Mouse (Mus musculus) frontal cortex, postnatal 10 days (tissue): ENCODE data around the gene Gm5294.
A peak's percentile ranks its signal among the peaks of the same experiment; 100 is the strongest.

ENCODE experiments used
- DNase-seq, 2 experiments: peaks; one replicate each; pipeline ENCODE4 v3.0.0; 2022; ENCODE audit warnings: low spot score in 2 of 2, mixed read lengths in 1 of 2

Gene Gm5294

GRCm38 (mm10) chr5:138819780-138820179 is at the start of gene Gm5294:
TSS of gene Gm5294 (plus strand) at chr5:138820080.
- DNase-seq, result no peak

DNA sequence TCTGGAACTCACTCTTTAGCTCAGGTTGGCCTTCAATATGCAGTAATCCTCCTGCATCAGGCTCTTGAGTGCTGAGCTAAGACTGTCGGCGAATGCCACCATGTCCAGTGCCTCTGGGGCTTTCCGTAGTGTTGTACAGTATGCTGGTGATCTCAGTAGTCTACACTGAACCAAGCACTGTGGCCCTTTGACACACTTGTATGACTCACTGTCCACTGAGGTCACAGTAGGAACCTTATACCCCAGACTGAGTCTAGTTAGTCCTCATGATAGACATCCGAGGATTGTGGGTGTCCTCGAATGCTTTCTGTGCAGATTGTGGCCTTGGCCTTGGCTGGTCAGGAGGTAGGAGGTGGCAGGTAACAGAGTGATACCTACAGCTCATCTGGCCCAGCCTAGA is 44.8 kb upstream of the Gm5294 start:
- DNase-seq, result no peak

- no peak for DNase-seq
These were observed 43.5 kb upstream of the Gm5294 start for GRCm38 (mm10) chr5:138776346-138776745.

GRCm38 (mm10) chr5:138778731-138779463 is 41.0 kb upstream of the Gm5294 start:
- no peak for DNase-seq

- DNase-seq, result no peak
These were observed 40.2 kb upstream of the Gm5294 start for GRCm38 (mm10) chr5:138779655-138780054.

DNA sequence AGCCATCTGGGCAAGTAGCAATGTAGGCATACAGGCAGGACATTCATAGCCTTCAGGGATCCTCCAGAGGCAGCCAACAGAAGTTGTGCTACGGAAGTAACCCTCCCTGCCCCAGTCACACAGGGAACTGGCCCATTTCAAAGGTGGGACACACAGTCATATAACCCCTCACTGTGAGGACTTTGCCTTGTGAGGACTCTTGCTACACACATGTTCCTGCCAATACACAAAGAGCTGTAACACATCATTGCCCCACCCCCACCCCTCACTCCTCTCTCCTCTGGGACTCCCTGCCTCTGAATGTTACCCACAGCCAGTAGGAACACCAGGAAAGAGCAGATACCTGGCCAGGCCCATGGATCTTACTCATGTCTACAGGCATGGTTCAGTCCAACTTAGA is 37.2 kb upstream of the Gm5294 start:
- DNase-seq, result no peak

DNA sequence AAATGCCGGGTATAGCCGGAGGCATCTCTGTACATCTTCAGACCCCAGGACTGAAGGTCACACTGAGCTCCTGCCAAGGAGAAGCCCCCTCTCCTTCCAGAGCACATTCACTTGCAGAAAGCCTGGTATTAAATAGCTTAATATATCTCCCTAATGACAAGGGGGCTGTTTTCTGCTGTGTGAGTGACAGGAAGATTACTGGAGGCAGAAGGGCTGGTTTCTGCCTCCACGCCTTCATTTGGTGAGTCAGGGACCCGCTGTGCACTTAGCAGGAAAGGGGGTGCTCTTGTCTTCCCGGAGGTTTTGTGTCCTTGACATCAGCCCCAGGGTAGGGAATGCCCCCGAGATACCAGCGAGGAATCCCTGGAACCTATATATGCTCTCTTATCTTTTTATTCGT is 36.7 kb upstream of the Gm5294 start:
- DNase-seq, result no peak

- DNase-seq, result no peak
These were observed 33.8 kb upstream of the Gm5294 start for GRCm38 (mm10) chr5:138785986-138786515.

- no peak for DNase-seq
These were observed 32.2 kb upstream of the Gm5294 start for GRCm38 (mm10) chr5:138787648-138788047.

- DNase-seq, result no peak
These were observed 31.2 kb upstream of the Gm5294 start for GRCm38 (mm10) chr5:138788481-138789211.

DNA sequence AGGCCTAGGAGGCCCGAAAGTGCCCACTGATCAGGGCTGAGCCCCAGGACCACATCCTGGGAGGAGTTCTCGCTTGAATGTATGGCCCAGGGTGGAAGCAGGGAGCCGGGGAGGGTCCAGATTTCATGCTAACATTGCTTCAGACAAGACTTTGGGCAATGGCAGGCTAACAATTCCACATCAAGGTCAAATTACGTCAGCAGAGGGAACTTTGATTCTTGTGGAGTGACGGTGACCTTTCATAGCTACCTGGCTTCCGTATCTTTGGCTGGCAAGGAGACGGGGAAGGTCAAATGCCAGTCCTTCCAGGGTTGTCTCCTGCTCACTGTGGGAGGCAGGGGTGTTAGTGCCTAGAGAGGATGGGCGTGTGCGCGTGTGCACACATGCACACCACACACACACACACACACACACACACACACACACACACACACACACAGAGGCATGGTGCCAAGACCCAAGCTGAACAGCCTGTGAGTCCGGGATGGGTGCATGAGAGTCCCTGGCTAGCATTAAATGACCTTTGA is 28.9 kb upstream of the Gm5294 start:
- no peak for DNase-seq

DNA sequence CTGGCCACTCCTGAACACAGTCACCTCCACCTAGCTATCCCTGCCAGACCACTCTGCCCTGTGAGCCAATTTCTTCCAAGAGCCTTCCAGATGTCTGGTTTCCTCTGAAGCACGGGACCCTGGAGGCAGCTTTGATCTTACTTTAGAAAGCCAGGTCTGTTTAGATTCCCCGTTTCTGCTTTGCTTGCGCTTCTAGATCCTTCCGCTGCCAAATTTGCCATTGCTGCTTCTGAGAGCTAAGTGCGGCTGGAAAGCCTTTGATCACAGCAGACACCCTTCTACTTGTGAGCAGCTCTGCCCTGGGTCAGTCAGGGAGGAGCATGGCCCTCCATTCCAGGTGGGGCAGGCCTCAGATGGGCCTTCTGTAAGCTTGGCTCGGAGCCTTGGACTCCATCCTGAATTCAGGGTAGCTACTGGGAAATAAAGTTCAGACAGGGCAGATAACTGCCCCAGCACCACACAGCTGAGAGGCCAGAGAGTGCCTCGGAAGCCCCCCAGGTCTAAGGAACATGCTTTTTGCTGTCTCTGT is 18.2 kb upstream of the Gm5294 start:
- no peak for DNase-seq

GRCm38 (mm10) chr5:138804286-138804685 is 15.6 kb upstream of the Gm5294 start:
- DNase-seq, result no peak

GRCm38 (mm10) chr5:138809767-138810166 is 10.1 kb upstream of the Gm5294 start:
- no peak for DNase-seq

GRCm38 (mm10) chr5:138820717-138821332 is 945 bp downstream of the Gm5294 start:
- DNase-seq, result no peak

- DNase-seq, result no peak
These were observed 5.2 kb downstream of the Gm5294 start for GRCm38 (mm10) chr5:138825090-138825489.

GRCm38 (mm10) chr5:138833406-138833805 is 13.5 kb downstream of the Gm5294 start:
- no peak for DNase-seq

- no peak for DNase-seq
These were observed 15.0 kb downstream of the Gm5294 start for GRCm38 (mm10) chr5:138834910-138835309.

GRCm38 (mm10) chr5:138840981-138841380 is 21.1 kb downstream of the Gm5294 start:
- no peak for DNase-seq

DNA sequence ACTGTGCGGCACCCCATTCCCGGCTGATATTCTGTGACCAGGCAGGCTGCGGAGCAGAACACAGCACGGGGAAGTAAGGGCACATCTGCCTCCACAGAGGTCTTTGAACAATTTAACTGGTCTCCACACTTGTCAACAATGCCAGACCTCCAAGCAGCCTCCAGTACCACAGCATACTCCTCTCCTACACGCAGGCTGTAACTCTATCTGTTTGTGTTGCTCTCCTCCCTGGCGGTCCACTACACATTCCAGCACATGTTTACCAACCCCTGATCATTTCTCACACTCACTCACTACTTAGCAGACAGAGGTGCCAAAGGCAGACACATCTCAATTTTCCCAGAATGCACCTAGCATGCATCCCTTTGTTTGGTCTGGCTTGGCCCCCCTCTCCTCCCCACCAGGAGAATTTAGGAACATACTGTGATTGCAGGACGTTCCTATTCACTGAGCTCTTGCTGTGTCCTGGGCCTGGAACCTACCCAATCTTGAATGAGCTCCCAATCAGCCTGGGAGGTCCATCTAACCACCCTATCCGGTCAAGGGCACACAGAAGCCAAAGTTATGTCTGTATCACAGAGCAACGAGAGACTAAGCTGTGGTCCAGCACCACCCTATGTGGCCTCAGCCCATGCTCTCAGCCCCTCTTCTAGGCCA is 23.4 kb downstream of the Gm5294 start:
- no peak for DNase-seq

DNA sequence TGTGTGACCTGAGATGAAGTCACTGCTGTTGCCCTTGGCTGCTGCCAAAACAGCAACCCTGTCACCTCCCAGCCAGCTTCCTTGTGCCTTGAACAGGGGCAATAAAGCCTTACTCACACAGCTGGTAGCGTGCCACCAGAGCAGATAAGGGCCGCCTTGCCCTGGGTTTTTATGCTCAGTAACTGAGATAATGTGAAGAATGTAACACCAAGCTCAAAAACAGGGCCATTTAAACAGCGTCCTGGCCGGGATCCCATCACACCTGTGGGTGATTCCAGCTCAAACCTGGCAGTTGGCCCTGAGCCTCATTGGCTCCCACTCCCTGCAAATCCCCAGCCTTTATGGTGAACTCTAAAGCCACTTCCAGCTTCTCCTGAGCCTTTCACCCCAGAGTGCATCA is 26.6 kb downstream of the Gm5294 start:
- no peak for DNase-seq

DNA sequence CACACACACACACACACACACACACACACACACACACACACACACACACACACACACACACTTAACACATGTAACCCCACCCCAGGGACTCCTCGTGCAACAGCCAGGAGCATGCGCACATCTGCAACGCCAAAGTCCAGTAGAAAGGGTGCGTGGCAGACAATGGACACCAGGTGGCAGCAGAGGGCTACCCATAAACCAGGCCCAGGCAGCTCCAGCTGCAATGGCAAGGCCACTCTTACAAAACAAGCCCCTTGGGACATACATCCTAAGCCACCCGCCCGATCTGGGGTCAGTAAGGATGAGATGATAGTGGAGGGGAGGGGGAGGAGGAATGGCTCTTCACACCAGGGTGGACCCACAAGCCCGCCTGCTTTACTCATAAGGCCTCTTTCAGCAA is 28.2 kb downstream of the Gm5294 start:
- peak; percentile 79 to 89 for DNase-seq
